Mouse (Mus musculus): ENCODE measurements around the gene Gpam. TPM values are rescaled to one million over a fixed set of nuclear protein-coding genes. Genes with fewer than 3 reads are reported as not detected.
"Not testable (repeated sequence)": the region's sequence is repeated elsewhere in the genome, so short reads cannot be mapped to it uniquely, and the experiment has no call there.

Gpam gene
- 38.3 and 46.9 TPM in 2 replicates for polyA plus RNA-seq (2012; rRNA removed)

DNA sequence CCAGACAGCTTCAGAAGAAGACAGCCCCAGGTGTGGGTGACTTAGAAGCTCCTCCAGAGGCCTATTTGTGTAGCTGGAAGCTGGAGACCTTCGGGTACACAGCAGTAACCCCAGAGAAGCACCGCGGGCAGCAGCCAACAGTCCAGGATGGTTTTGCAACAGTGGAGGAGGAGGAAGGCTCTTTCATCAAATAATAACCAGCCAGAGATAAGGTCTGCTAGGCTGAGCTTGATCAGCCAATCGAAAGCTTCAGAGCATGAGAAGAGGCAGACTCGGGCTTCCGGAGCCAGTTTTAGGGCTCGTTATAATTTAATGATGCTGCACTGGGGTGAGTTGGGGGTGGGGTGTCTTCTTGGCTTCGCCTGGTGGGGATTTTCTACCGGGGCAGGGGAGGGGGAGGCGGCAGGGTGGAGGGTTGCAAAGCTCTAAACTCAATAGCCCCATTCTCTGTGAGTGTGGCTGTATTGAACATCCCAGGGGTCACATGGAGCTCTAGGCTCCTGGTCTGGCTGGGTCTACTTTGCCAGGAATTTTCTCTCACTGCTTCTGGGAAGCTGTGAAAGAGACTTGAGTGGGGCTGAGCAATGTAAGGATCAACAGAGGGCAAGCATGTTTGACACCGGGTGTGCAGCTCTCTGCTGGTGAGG, at the start of gene Gpam:
TSS of gene Gpam (minus strand) at position 167 of the 647 bp plus-strand sequence.
- no peak for DNase-seq (ENCODE audit: extremely low spot score in 1 of 2, low spot score in 1 of 2)

DNA sequence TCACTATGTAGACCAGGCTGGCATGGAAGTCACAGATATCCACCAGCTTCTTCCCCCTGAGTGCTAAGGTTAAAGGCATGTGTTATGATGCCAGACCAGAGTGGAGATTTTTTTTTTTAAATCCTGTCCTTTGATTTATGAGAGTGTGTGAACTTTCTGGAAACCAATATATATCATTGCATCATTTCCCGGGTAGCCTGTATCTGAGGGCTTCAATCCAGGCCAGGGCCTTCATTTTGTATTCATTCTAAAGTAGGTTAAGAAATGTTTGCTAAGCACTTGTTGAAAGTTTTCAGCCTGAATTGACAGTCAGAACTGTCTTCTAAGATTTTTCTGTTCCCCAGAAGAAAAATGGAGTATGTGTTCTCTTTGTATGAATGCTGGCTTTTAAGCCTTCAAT, 44.5 kb upstream of the Gpam start:
- DNase-seq (ENCODE audit: extremely low spot score in 1 of 2, low spot score in 1 of 2), result no peak

DNA sequence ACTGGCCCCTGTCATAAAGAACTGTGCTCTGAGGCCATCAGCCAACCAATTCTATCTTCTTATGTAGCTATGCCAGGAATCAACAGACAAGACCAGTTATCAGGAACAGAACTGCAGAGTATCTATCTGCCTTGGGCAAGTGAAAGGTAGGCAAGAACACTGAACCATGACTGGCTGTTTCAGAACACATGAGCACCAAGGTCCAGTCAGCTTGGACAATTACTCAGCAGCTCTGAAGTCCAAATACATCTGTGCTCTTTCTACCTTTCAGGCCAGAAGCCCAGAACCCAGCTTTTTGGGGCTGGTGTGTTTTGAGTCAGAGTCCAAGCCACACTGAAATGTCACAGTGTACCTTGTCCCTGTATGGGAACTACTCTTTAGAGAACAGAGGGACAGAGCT, 43.4 kb upstream of the Gpam start:
- DNase-seq (ENCODE audit: extremely low spot score in 1 of 2, low spot score in 1 of 2), result no peak

DNA sequence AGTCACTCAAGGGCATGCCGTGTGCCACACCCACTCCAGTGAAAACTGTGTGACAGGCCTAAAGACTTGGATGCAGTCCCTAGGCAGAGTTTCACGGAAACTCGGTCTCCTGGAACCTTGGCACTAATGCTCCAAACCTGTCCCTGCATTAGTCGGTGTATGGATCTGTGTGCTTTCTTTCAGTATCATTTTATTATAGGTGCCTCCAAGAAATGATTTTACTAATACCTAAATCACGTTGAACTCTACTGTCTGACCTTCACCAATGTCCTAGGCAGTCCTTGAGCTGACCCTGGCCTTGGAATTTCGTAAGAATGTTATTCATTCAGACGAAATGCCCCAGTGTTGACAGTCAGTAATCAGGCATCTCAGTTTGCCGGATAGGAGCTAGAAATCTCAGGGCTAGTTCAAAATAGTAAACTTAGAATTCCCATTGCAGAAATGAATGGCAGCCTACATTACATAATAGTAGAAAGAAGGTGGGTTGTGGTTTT, 42.2 kb upstream of the Gpam start:
- not testable (repeated sequence) for DNase-seq (ENCODE audit: extremely low spot score in 1 of 2, low spot score in 1 of 2)

DNA sequence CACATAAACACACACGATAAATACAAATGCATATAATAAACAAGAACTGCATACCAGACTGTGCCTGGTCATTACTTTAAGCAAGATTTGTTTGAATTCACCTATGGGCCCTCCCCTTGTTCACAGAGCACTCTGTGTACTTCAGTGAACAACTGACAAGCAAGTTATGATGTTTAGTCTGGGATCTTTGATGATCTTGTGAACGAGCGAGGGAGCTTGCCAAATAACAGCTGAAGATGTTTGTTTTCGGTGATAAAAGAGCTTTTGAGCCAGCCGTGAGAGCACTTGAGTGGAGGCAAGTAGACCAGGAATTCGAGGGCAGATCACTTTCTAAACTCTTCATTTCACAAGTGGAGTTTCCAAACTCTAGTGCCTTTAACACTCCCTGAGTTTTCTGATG, 41.3 kb upstream of the Gpam start:
- no peak for DNase-seq (ENCODE audit: extremely low spot score in 1 of 2, low spot score in 1 of 2)

DNA sequence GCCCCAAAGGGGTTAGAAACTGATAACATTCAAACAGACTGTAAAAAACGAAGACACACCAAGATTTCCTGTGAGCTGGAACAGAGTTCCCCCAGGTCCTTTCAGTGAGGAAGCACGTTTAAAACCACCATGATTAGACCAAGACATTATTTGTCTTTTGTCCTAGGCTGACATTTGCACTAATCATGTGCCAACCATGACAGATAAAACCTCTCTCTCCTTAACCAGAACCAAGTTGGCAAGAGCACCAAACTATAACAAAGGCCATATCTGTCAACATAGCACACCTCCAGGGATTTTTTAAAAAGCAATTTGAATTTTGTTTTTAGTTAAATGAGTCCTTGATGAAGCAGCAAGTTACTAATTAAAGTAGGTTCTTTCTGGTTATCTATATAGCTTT, 40.7 kb upstream of the Gpam start:
- no peak for DNase-seq (ENCODE audit: extremely low spot score in 1 of 2, low spot score in 1 of 2)

DNA sequence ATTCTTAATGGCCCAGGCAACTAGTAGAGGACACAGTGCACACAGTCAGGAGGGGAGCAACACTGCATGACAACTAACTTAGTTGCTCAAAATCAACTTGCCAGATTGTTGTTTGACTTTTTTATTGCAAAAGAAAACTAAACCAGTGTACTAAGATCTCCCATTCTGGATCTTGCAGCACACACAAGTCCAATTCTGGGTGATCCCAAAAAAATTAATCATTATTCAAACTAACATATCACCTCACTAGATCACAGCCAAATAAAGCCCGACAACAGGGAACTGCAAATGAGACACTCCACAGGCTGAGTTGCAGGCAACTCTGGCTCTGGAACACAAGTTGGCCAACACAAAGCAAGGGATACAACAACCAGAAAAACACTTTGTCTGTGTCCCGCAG, 39.7 kb upstream of the Gpam start:
- no peak for DNase-seq (ENCODE audit: extremely low spot score in 1 of 2, low spot score in 1 of 2)

DNA sequence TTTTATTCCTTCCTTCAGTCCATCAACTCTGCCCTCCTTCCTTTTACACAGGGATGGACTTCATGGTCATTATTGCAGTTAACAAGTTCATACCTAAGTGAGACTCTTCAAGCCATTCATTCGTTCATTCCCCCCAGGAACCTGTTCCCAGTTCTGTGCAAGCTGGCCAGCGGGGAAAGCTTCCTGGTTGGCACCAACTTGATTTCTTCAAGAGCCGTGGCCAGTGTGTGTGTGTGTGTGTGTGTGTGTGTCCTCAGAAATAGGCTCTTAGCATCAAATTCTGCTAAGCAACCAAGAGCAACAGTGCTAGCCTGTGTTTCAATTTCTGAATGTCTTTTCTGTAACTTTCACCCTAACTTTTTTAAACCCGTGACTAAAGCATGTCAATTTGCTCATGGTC, 38.9 kb upstream of the Gpam start:
- DNase-seq (ENCODE audit: extremely low spot score in 1 of 2, low spot score in 1 of 2), result no peak

DNA sequence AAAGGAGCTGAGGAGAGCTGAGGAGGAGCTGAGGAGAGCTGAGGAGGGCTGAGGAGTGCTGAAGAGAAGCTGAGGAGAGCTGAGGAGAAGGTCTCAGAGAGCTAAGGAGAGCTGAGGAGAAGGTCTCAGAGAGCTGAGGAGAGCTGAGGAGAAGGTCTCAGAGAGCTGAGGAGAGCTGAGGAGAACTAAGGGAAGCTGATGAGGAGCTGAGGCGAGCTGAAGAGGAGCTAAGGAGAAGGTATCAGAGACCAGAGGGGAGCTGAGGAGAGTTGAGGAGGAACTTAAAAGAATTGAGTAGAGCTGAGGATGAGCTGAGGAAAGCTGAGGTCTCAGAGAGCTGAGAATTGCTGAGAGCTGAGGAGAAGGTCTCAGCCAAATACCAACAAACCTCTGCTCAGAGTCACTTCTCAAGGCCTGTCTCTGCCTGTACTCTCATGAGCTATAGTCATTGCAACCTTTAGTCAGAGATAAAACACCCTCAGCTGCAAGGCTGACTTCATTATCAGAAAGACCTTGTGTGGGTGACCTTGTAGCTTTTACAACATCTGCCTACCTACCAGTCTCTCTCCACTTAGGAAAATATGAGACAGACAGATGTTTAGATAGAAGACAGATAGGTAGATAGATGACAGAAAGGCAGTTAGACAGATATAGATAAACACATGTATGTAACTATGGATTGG, 38.3 kb upstream of the Gpam start:
- DNase-seq (ENCODE audit: extremely low spot score in 1 of 2, low spot score in 1 of 2), result no peak

DNA sequence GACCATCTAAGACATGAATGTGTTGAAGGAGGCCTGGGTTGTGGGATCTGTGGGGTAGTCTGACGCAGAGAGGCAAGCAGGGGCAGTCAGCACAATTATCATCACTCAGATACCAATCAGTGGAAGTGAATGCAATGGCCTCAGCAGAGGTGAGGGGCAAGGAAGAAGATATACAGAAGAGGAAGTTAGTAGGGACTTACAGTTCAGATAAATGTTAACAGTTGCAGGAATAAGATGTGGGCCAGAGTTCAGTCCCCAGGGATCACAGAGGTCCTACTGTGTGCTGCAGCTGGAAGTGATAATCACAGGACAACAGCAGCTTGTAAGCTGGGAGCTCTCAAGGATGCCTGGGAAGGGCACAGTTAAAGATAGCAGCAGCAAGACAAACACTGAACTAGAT, 37.1 kb upstream of the Gpam start:
- no peak for DNase-seq (ENCODE audit: extremely low spot score in 1 of 2, low spot score in 1 of 2)

DNA sequence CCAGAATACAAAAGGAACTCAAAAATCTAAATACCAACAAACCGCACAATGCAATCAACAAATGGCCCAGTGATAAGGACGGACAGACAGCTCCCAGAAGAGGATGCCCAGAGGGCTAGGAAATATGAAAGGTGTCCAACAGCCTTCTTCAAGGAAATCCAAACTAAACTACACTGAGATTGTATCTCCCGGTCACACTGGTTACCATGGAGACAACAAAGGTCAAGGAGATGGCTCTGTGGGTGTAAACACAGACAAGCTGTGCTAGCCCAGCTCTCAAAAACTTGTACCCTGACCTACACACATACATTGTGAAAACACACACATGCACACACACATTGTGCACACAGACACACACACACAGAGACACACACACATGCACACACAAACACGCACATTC, 35.2 kb upstream of the Gpam start:
- no peak for DNase-seq (ENCODE audit: extremely low spot score in 1 of 2, low spot score in 1 of 2)

DNA sequence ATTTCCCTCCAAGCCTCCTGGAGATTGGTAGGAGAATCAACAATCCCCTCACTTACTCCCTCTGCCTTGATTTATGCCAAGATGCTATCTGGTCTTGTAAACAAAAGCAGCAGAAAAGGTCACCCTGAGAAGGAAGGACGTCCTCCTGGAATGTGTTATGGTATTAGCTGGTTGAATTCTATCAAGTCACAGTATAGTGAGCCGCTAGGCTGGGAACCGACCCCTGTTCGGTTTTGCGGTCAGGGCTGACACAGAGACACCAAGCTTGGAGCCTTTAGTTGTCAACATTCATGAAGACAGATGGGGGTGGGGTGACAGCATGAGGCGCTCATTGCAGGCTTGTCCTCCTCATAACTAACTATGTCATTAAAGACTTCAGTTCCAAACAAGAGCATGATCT, 32.8 kb upstream of the Gpam start:
- no peak for DNase-seq (ENCODE audit: extremely low spot score in 1 of 2, low spot score in 1 of 2)

DNA sequence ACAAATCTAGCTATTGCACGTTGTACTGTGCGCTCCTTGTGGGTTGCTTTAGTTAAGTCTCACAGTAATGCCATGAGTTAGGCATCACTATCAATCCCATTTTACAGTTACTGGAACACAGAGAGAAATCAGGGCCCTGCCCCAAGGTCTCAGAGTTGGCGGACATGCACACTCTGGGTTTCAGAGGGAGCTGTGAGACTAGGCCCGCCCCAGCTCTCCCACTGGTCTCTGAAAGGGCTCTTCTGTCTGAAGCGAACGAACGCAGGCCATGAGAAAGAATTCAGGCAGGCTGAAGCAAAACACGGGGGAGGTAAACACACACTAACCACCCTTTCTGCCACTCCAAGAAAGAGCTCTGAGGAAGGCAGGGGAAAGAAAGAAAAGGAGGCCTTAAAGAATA, 31.6 kb upstream of the Gpam start:
- DNase-seq (ENCODE audit: extremely low spot score in 1 of 2, low spot score in 1 of 2), result peak in 1 of 2 experiments; percentile 10

DNA sequence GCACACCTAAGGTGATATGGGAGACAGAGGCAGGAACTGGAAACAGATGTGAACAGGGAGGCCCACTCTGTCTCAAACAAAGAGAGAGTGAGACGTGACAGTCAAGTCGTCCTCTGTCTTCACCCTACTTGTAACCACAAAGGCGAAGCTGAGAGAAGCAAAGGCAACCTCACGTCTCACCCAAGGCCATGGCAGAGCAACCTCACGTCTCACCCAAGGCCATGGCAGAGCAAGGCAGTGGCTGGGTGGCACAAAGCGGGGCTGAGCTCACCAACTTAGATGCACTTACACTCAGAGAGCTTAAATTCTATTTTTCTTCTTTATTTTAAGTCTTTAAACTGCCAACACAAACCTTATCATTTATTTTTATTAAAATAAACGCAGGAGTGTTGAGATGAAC, 30.0 kb upstream of the Gpam start:
- no peak for DNase-seq (ENCODE audit: extremely low spot score in 1 of 2, low spot score in 1 of 2)

DNA sequence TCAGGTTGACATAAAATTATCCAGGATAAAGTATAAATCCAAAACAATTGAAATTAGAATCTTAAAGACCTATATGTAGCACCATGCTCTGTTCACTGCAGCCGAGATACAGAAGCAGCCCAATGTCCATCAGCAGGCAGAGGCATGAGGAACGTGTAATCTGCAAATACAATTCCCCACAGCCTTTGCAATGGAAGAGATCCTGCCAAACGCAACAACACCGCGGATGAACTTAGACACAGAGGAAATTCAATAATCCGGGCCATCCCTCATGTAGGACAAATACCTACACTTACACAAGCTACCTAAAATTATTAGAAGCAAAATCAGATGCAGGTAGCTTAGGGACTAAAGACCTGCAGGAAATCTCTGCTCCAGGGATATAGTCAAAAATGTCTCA, 25.9 kb upstream of the Gpam start:
- no peak for DNase-seq (ENCODE audit: extremely low spot score in 1 of 2, low spot score in 1 of 2)

DNA sequence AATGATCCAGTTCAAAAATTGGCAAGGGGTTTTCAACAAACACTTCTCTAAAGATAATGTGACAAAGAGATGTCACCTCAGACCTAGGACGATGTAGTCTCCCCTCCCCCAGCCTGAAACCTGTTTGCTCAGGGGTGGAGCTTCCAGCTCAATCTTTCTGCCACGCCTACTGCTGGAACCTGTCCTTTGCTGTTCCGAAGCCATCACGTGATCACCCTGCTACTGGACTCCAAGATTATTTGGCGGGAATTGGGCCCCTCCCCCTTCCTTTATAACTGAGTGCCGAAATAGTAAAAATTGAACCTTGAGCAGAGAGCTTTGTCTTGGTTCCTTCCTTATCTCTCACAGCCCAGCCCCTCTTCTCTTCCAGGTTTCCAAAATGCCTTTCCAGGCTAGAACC, 25.2 kb upstream of the Gpam start:
- DNase-seq (ENCODE audit: extremely low spot score in 1 of 2, low spot score in 1 of 2), result not testable (repeated sequence)

DNA sequence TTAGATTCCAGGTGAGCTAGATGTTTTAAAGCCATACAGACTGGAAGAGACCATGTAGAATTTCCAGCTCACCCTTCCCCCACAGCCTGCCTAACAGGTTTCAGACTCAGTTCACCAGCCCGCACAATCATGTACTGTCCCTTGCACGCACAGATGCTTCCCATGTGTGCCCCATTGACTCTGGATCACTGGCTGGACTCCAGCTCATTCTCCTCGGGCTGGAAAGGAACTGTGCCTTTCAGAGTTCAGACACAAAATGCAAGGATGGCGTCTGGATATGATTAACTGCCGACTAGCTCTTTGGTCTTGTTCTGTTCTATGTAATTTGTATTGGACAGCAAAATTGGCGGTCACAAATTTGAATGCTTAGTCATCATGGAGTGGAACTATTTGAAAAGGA, 22.6 kb upstream of the Gpam start:
- DNase-seq (ENCODE audit: extremely low spot score in 1 of 2, low spot score in 1 of 2), result no peak

DNA sequence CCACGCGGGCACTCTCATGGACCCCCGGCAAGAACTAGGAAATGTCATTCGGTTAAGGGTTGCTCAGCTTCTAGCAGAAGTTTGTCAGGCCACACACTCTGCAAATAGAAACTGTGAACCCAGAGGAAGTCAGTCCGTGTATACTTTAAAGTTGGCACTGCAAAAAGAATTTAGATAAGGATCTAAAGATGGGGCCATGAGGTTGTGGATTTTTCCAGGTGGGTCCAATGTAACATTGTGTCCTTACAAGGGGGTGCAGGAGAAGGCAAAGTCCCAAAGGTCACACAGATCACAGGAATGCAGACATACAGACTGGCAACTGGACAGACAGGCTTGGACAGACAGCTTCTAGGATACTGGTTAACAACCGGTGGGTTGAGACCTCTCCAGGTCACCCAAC, 21.1 kb upstream of the Gpam start:
- DNase-seq (ENCODE audit: extremely low spot score in 1 of 2, low spot score in 1 of 2), result no peak

DNA sequence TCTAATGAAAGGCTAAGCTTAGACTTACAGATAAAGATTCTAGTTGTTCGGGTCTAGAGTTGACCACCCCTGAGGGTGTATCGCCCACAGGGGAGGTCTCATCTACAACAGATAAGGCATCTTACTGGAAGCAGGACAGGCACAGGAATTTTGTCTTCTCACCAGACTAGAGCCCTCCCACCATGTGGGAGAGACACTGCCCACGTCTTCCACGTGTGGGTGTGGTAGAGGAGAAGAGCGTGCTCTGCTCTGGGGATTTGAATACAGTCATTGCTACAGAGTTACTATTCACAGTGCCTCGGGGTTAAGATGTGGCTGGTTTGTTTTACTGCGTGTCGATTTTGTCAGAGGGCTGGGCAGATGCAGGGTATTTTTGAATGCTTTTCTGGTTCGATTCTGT, 20.5 kb upstream of the Gpam start:
- DNase-seq (ENCODE audit: extremely low spot score in 1 of 2, low spot score in 1 of 2), result no peak

DNA sequence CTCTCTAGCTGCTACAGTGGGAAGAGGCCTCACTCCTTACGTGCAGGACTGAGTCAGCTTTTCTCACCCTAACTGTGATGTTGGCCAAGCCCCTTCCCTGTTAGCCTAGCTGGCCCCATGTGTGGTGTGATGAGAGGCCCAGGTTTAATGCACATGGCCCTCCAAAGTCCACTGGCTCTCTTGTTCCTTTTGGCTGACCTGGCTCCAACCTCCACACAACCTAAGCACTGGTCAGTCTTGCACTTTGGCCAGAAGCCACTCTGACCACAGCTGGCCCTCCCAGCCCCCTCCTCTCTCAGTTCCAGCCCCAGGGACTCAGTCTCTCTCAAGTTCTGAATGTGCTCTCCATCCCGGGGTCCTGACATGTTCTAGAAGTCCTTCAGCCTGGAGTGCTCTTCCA, 18.1 kb upstream of the Gpam start:
- DNase-seq (ENCODE audit: extremely low spot score in 1 of 2, low spot score in 1 of 2), result no peak

DNA sequence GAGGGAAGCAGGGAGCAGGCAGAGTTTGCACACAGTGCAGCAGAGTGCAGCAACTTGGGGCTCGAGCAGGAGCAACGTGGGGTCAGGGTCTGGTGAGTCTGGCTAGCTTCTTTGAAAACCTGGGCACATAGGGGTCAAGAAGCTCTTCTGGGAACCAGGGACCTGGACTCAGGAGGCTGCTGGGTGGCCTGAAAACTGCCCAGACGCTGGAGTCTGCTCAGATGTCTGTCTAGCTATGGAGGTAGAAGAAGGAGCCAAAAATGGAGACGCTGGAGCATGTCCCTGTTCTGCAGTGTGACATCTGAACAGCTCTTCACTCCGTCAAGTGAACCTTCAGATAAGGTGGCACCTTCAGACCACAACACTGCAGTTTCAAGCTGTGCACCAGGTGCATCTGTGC, 17.7 kb upstream of the Gpam start:
- no peak for DNase-seq (ENCODE audit: extremely low spot score in 1 of 2, low spot score in 1 of 2)

All from frontal cortex, adult 2 months (tissue).